Mouse (Mus musculus) Patski (cell line): ENCODE data around the gene Olfr1242. TPM values are rescaled to one million over a fixed set of nuclear protein-coding genes. Genes with fewer than 3 reads are reported as not detected.

Experiments used
- ATAC-seq: fragments of 100-300 bp; one replicate; pipeline ENCODE4 v1.8.0; 2021
- CTCF ChIA-PET: fragments of 350-600 bp; sonication (Branson Sonifier 250); formaldehyde crosslinking; loops from one replicate; lab custom pipeline; 2022; ENCODE audit warnings: inconsistent platforms; lab: Charles Lee
- POLR2A ChIA-PET: fragments of 350-600 bp; sonication (Branson Sonifier 250); formaldehyde crosslinking; loops from one replicate; lab custom pipeline; 2022; ENCODE audit warnings: antibody characterized with exemption, inconsistent platforms; lab: Charles Lee
- DNase-seq: peaks from one replicate; pipeline ENCODE4 v3.0.0-alpha.2; 2011; ENCODE audit warnings: low read depth, low spot score
- H3K27me3 ChIP-seq: fragments of 371-371 bp; one replicate; pipeline ENCODE4 v1.5.1; 2021
- CTCF ChIP-seq: fragments of 100-300 bp; IDR thresholded peaks from one replicate; pipeline ENCODE4 v1.5.1; 2021
- in situ Hi-C: fragments of 300-500 bp; cut with MboI; formaldehyde crosslinking; loops from 3 replicates; pipeline ENCODE4 v1.11.1; 2018; ENCODE audit warnings: low pct_unique_long_range_greater_than_20kb, mixed read lengths
- polyA plus RNA-seq: library from polyadenylated mRNA; unstranded; gene quantifications from one replicate; pipeline ENCODE4 v1.2.3, GENCODE M21; 2021

Gene Olfr1242
- not detected for polyA plus RNA-seq

- DNase-seq (no peak), ATAC-seq (no peak)
- H3K27me3 ChIP-seq = no peaks in the 10 kb centered on the region
- no peak for TF ChIP-seq CTCF
- POLR2A ChIA-PET = no interaction called here
- CTCF ChIA-PET = no interaction called here
- in situ Hi-C loops = no loop called here
Observed at GRCm38 (mm10) chr2:89498235-89498634, at the start of gene Olfr1242. TSS of gene Olfr1242 (minus strand) at chr2:89498335.

DNA sequence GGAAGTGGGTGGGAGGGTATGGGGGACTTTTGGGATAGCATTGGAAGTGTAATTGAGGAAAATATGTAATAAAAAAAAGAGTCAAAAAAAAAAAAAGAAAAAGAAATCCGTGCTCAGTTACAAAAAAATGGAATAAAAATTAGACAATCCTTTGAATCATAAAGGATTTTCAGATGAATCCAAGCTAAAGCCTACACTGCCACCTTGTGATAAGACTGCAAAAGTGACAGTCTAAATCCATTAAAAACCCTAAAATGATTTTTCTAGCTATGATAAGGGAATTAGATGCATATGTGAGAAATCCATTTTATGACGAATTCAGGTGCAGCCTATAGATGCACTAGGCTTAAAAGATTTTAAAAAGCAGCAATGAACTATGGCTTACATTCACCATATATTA, 46.4 kb upstream of the Olfr1242 start:
- DNase-seq (no peak), ATAC-seq (no peak)
- no peak for TF ChIP-seq CTCF
- no peaks in the 10 kb centered on the region for H3K27me3 ChIP-seq
- ChIA-PET CTCF (no interaction called here), POLR2A (no interaction called here)
- in situ Hi-C loops = loop anchor here (10.0 kb wide), 1 partner anchor 1190 kb away; no protein-coding TSS in a partner anchor

DNA sequence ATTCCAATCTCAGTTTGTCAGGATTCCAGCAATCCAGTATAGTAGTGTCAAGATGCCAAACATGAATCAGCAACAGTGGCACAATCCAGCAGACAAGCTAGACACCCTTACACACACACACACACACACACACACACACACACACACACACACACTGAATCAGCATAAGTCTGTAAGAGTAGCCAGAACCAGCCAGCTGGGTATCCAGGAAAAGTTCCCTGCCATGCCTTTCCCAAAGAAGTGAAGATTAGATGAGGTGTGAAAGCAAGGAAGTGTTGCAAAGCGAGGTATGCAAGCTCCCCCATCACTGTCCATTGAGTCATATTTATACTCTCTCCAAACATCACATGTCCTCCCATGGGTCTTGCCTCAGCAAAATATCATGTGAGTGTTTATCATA, 41.8 kb upstream of the Olfr1242 start:
- DNase-seq (no peak), ATAC-seq (no peak)
- TF ChIP-seq CTCF = no peak
- in situ Hi-C loops = loop anchor here (10.0 kb wide), 1 partner anchor 1185 kb away; no protein-coding TSS in a partner anchor
- ChIA-PET POLR2A (no interaction called here), CTCF (no interaction called here)
- H3K27me3 ChIP-seq = no peaks in the 10 kb centered on the region

GRCm38 (mm10) chr2:89531387-89531786, 33.3 kb upstream of the Olfr1242 start, which contains the start of gene Olfr1243:
TSS of gene Olfr1243 (minus strand) at chr2:89531487.
- no peaks in the 10 kb centered on the region for H3K27me3 ChIP-seq
- DNase-seq (no peak), ATAC-seq (no peak)
- in situ Hi-C loops = no loop called here
- no peak for TF ChIP-seq CTCF
- POLR2A ChIA-PET = no interaction called here
- CTCF ChIA-PET = no interaction called here

DNA sequence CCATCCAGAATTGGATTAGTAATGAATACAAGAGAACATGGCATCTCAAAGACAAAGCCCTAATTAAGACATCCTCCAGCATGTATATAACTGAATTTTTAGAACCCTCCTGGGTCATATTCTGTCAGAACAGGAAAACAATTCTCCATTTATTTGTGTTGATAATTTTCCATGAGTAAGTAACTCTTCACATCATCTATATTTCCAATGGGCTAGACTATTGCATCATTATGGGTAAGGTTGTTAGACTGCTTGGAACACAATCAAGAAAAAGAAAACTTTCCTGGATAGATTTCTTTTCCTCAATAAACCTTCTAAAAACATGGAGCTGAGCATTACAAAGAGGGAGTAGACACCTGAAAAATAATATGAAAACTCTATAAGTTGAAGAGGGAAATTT, 11.1 kb downstream of the Olfr1242 start, which contains the start of gene Olfr1241:
Gene Olfr1241 (minus strand): TSS at position 101 of the 400 bp plus-strand sequence.
- ATAC-seq (no peak), DNase-seq (no peak)
- CTCF ChIA-PET = no interaction called here
- H3K27me3 ChIP-seq = no peaks in the 10 kb centered on the region
- POLR2A ChIA-PET = no interaction called here
- TF ChIP-seq CTCF = no peak
- in situ Hi-C loops = no loop called here

DNA sequence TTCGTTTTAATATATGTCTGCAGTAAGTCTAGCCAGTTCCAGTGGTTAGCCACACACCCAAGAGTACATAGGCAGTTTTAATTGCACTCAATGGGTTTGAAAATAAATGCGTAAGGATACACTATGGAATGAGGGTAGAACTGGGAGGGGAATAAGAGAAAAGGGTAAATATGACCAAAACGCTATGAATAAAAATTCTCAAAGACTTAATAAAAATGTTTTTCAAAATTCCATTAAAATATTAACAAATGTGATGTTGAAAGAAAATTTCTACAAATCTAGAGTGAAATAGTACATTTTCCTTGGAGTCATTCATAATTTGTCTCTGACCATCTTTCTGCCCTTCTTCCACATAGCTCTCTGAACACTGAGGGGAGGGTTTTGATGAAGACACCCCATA, 55.2 kb downstream of the Olfr1242 start, which contains the start of gene Olfr1240:
Gene Olfr1240 (minus strand): TSS at position 101 of the 400 bp plus-strand sequence.
- ATAC-seq = no peak
- ChIA-PET POLR2A (no interaction called here), CTCF (no interaction called here)
- DNase-seq = no peak
- no peaks in the 10 kb centered on the region for H3K27me3 ChIP-seq
- TF ChIP-seq CTCF = no peak
- in situ Hi-C loops = no loop called here

Other genes with a start within 250 kb of the Olfr1242 start
- gene Olfr1228, start 244.3 kb downstream of the Olfr1242 start, polyA plus RNA-seq = not detected
- not detected for gene Olfr1229, start 210.3 kb downstream of the Olfr1242 start, polyA plus RNA-seq
- gene Olfr1230, start 201.1 kb downstream of the Olfr1242 start, polyA plus RNA-seq = not detected
- not detected for gene Olfr1231, start 191.3 kb downstream of the Olfr1242 start, polyA plus RNA-seq
- not detected for gene Olfr1232, start 168.7 kb downstream of the Olfr1242 start, polyA plus RNA-seq
- not detected for gene Olfr1233, start 155.9 kb downstream of the Olfr1242 start, polyA plus RNA-seq
- gene Olfr1234, start 133.5 kb downstream of the Olfr1242 start, polyA plus RNA-seq = not detected
- not detected for gene Olfr1238, start 88.7 kb downstream of the Olfr1242 start, polyA plus RNA-seq
- not detected for gene Olfr1239, start 77.9 kb downstream of the Olfr1242 start, polyA plus RNA-seq
- not detected for gene Olfr1240, start 55.3 kb downstream of the Olfr1242 start, polyA plus RNA-seq
- not detected for gene Olfr1241, start 11.2 kb downstream of the Olfr1242 start, polyA plus RNA-seq
- not detected for gene Olfr1243, start 33.2 kb upstream of the Olfr1242 start, polyA plus RNA-seq
- not detected for gene Olfr1245, start 80.1 kb upstream of the Olfr1242 start, polyA plus RNA-seq
- not detected for gene Olfr1246, start 94.8 kb upstream of the Olfr1242 start, polyA plus RNA-seq
- gene Olfr1247, start 115.8 kb upstream of the Olfr1242 start, polyA plus RNA-seq = 0.09 TPM
- gene Olfr1248, start 119.9 kb upstream of the Olfr1242 start, polyA plus RNA-seq = not detected
- gene Olfr1249, start 136.6 kb upstream of the Olfr1242 start, polyA plus RNA-seq = not detected
- not detected for gene Olfr1250, start 163.1 kb upstream of the Olfr1242 start, polyA plus RNA-seq
- gene Olfr1251, start 173.6 kb upstream of the Olfr1242 start, polyA plus RNA-seq = not detected
- gene Olfr1252, start 226.7 kb upstream of the Olfr1242 start, polyA plus RNA-seq = not detected